Mouse (Mus musculus) midbrain, embryonic 10.5 days (tissue): Measurements from ENCODE around the gene Atp5l. TPM values are rescaled to one million over a fixed set of nuclear protein-coding genes. Genes with fewer than 3 reads are reported as not detected.
A peak's percentile ranks its signal among the peaks of the same experiment; 100 is the strongest.

Experiments used
- DNase-seq: peaks from one replicate; pipeline ENCODE4 v3.0.0-alpha.2; 2017; ENCODE audit warnings: low spot score
- H3K27ac ChIP-seq: fragments of 300-500 bp; sonication (generic); replicated peaks from 2 replicates; pipeline ENCODE4 v1.5.1; 2016; ENCODE audit warnings: mild to moderate bottlenecking
- H3K27me3 ChIP-seq: fragments of 300-500 bp; sonication (generic); 2 replicates; pipeline ENCODE4 v1.6.1; 2016; ENCODE audit warnings: low read depth, mild to moderate bottlenecking; ENCODE audit not compliant: poor library complexity, severe bottlenecking
- H3K36me3 ChIP-seq: fragments of 300-500 bp; sonication (generic); 2 replicates; pipeline ENCODE4 v1.6.1; 2016; ENCODE audit warnings: mild to moderate bottlenecking, moderate library complexity
- H3K4me1 ChIP-seq: fragments of 300-500 bp; sonication (generic); 2 replicates; pipeline ENCODE4 v1.6.1; 2016
- H3K4me3 ChIP-seq: fragments of 300-500 bp; sonication (generic); 2 replicates; pipeline ENCODE4 v1.5.1; 2016; ENCODE audit warnings: mild to moderate bottlenecking, moderate library complexity
- H3K9me3 ChIP-seq: fragments of 300-500 bp; sonication (generic); replicated peaks from 2 replicates; pipeline ENCODE4 v1.6.1; 2016; ENCODE audit warnings: mild to moderate bottlenecking
- WGBS: fragments of 180-500 bp; shearing (Covaris S2); methylation state at CpG from one replicate; pipeline ENCODE4 v1.1.7; 2016; 5-methylcytosine and 5-hydroxymethylcytosine counted together
- polyA plus RNA-seq: library from polyadenylated mRNA; unstranded; fragments of >200 nt; fragmentation: Nextera tagmentation; extraction: Ambion mirVana; gene quantifications from 2 replicates; pipeline ENCODE4 v1.2.1, GENCODE M21; 2016

Atp5l gene
- polyA plus RNA-seq, 1 experiment from 2014 or later: 557 TPM

GRCm38 (mm10) chr9:44888114-44888624 lies 32.4 kb downstream of the Atp5l start:
- Histone ChIP-seq H3K27me3 (no peaks in the 10 kb centered on the region), H3K27ac (no peak overlapping the region), H3K4me1 (peaks cover 4% of the 10 kb centered on the region), H3K36me3 (no peaks in the 10 kb centered on the region), H3K4me3 (no peak overlapping the region), H3K9me3 (no peaks in the 10 kb centered on the region)
- whole genome bisulfite sequencing: 88% methylated on average over 7 of the region's 7 CpGs
- DNase-seq: no peak

- WGBS: under 1% methylated on average over 21 of the region's 21 CpGs
- Histone ChIP-seq H3K27ac (peak overlapping the region; percentile 99), H3K9me3 (no peaks in the 10 kb centered on the region), H3K4me3 (peak overlapping the region; percentile 99), H3K36me3 (peaks cover 7% of the 10 kb centered on the region; the same call in 1 of the 2 replicates), H3K27me3 (no peaks in the 10 kb centered on the region), H3K4me1 (peaks cover 30% of the 10 kb centered on the region)
- DNase-seq: no peak
Observed at GRCm38 (mm10) chr9:44882981-44883569, 37.5 kb downstream of the Atp5l start.

- Histone ChIP-seq H3K9me3 (no peaks in the 10 kb centered on the region), H3K27ac (peak overlapping the region; percentile 99), H3K4me1 (peaks cover 35% of the 10 kb centered on the region), H3K4me3 (peak overlapping the region; percentile 99), H3K27me3 (no peaks in the 10 kb centered on the region), H3K36me3 (peaks cover 13% of the 10 kb centered on the region)
- under 1% methylated on average over 27 of the region's 27 CpGs for WGBS
- peak; percentile 79 for DNase-seq
Observed at GRCm38 (mm10) chr9:44882436-44882980, 38.0 kb downstream of the Atp5l start.

- peak; percentile 91 for DNase-seq
Observed at GRCm38 (mm10) chr9:44881941-44882435, 38.6 kb downstream of the Atp5l start.

GRCm38 (mm10) chr9:44881221-44881871 lies 39.2 kb downstream of the Atp5l start, which contains the start of gene Kmt2a:
Kmt2a (minus strand) TSS chr9:44881296.
- peak within 1 kb of the TSS; percentile 99 for H3K27ac ChIP-seq
- H3K4me3 ChIP-seq: peak within 1 kb of the TSS; percentile 99
- H3K9me3 ChIP-seq: no peaks in the 10 kb centered on the region
- peaks cover 44% of the 10 kb centered on the region for H3K4me1 ChIP-seq
- DNase-seq: peak; percentile 98
- H3K36me3 ChIP-seq: peaks cover 21% of the 10 kb centered on the region
- under 1% methylated on average over 53 of the region's 71 CpGs for WGBS
- H3K27me3 ChIP-seq: no peaks in the 10 kb centered on the region

More at GRCm38 (mm10) chr9:44881941-44882435, 38.6 kb downstream of the Atp5l start:
- Histone ChIP-seq H3K4me1 (peaks cover 40% of the 10 kb centered on the region), H3K36me3 (peaks cover 18% of the 10 kb centered on the region), H3K4me3 (peak overlapping the region; percentile 99), H3K27ac (peak overlapping the region; percentile 99), H3K27me3 (no peaks in the 10 kb centered on the region), H3K9me3 (no peaks in the 10 kb centered on the region)
- under 1% methylated on average over 29 of the region's 29 CpGs for WGBS

GRCm38 (mm10) chr9:44880309-44881081 lies 40.0 kb downstream of the Atp5l start:
- Histone ChIP-seq H3K9me3 (no peaks in the 10 kb centered on the region), H3K27ac (peak overlapping the region; percentile 99), H3K36me3 (peaks cover 22% of the 10 kb centered on the region), H3K4me1 (peaks cover 52% of the 10 kb centered on the region), H3K4me3 (peak overlapping the region; percentile 99), H3K27me3 (no peaks in the 10 kb centered on the region)
- peak; percentile 43 for DNase-seq
- under 1% methylated on average over 42 of the region's 44 CpGs for WGBS

- peaks cover 56% of the 10 kb centered on the region for H3K4me1 ChIP-seq
- H3K36me3 ChIP-seq: peaks cover 22% of the 10 kb centered on the region
- H3K4me3 ChIP-seq: peak overlapping the region; percentile 99
- WGBS: 2% methylated on average over 13 of the region's 13 CpGs
- peak; percentile 21 for DNase-seq
- peak overlapping the region; percentile 99 for H3K27ac ChIP-seq
- H3K27me3 ChIP-seq: no peaks in the 10 kb centered on the region
- H3K9me3 ChIP-seq: no peaks in the 10 kb centered on the region
Observed at GRCm38 (mm10) chr9:44879694-44880271, 40.8 kb downstream of the Atp5l start.

DNA sequence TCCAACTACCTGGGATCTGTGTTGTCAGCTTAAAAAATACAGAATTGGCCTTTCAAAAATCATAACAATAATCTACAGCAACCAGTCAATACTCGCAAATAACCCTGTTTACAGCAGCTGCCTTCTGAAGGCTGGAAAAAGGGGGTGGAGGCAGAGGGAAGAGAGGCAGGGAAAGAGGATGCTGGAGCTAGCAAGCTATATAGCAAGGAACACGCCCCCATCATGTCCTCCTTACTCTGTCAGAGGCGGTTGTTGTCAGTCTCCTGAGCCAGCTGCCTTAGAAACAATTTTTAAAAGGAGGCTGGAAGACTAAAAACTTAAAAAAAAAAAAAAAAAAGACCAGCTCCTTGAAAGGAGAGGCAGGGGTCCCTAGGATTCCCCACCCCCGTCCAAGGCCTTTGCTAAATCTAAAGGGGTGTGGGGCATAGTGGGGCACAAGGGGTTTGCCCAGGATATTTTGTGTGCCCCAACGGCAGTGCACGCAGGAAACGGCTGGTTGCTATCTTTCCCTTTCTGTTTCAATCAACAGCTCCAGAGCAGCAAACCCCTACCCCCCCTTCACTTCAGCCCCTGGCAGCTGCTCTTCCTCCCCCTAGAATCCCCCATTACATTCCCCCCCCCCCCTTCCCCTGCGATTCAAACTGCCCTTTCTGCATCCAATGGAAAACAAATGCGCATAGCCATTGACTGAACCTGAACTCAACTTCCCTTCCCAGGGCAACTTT lies 41.6 kb downstream of the Atp5l start:
- Histone ChIP-seq H3K27me3 (no peaks in the 10 kb centered on the region), H3K9me3 (no peaks in the 10 kb centered on the region), H3K4me1 (peaks cover 61% of the 10 kb centered on the region), H3K36me3 (peaks cover 22% of the 10 kb centered on the region), H3K4me3 (peak overlapping the region; percentile 99), H3K27ac (peak overlapping the region; percentile 99)
- 39% methylated on average over 9 of the region's 9 CpGs for WGBS
- no peak for DNase-seq

DNA sequence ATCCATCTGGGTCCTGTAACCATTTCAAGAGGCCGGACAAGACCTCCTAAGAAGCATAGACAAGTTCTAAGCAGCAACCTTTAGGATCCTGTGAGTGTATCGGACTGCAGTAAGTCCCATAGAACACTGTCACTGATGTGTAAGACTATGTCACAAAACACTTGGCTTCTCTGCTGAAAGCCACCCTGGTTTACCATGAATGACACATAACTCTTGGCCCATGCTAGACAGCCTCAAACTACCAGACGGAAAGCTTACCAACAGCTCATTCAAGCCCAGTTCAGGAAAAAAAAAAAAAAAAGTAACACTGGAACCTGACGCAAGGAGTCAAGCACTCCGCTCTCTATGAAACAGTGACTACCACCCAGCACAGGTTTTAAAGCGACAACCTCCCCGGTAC lies 42.9 kb downstream of the Atp5l start:
- H3K27ac ChIP-seq: no peak overlapping the region
- H3K36me3 ChIP-seq: peaks cover 23% of the 10 kb centered on the region
- WGBS: 95% methylated on average over 7 of the region's 7 CpGs
- peaks cover 57% of the 10 kb centered on the region for H3K4me1 ChIP-seq
- H3K27me3 ChIP-seq: no peaks in the 10 kb centered on the region
- DNase-seq: no peak
- H3K4me3 ChIP-seq: no peak overlapping the region
- no peaks in the 10 kb centered on the region for H3K9me3 ChIP-seq

GRCm38 (mm10) chr9:44875476-44875875 lies 45.1 kb downstream of the Atp5l start:
- Histone ChIP-seq H3K9me3 (no peaks in the 10 kb centered on the region), H3K27me3 (no peaks in the 10 kb centered on the region), H3K4me1 (peaks cover 57% of the 10 kb centered on the region), H3K27ac (no peak overlapping the region), H3K36me3 (peaks cover 44% of the 10 kb centered on the region), H3K4me3 (no peak overlapping the region)
- 59% methylated on average over 7 of the region's 7 CpGs for WGBS
- no peak for DNase-seq

DNA sequence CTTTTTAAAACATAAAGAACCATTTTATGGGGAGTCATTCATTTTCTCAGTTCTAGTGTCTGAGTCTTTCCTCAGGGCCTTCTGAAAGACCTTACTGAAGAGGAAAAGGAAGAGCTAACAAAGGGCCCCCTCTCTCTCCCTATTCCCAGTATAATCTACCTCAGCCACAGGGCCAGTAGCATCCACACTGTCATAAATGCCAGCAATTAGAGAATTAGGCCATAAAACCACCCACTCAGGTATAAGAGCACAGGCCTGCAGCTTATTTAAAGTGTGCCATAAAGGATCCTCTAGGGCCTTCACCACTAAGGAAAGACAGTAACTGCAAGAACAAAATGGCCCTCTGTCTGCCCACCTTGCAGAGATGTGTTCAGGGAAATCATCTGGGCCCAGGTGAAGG lies 46.3 kb downstream of the Atp5l start:
- H3K36me3 ChIP-seq: peaks cover 53% of the 10 kb centered on the region
- H3K27ac ChIP-seq: no peak overlapping the region
- no peaks in the 10 kb centered on the region for H3K27me3 ChIP-seq
- no peaks in the 10 kb centered on the region for H3K9me3 ChIP-seq
- peaks cover 44% of the 10 kb centered on the region for H3K4me1 ChIP-seq
- no peak for DNase-seq
- no peak overlapping the region for H3K4me3 ChIP-seq
